Mouse (Mus musculus) forebrain, embryonic 16.5 days (tissue): ENCODE data around the gene Trim25. TPM values are rescaled to one million over a fixed set of nuclear protein-coding genes. Genes with fewer than 3 reads are reported as not detected.
A peak's percentile ranks its signal among the peaks of the same experiment; 100 is the strongest.
"Not testable (repeated sequence)": the region's sequence is repeated elsewhere in the genome, so short reads cannot be mapped to it uniquely, and the experiment has no call there.

Experiments
- ATAC-seq: fragments of 200-750 bp; cut with Nextera tagmentation; 2 replicates; pipeline ENCODE4 v1.8.0; 2017; ENCODE audit warnings: mild to moderate bottlenecking, moderate library complexity
- H3K27ac ChIP-seq: fragments of 300-500 bp; sonication (generic); 2 replicates; pipeline ENCODE4 v1.5.1; 2014; ENCODE audit warnings: low read length, control low read depth
- H3K27me3 ChIP-seq: fragments of 300-500 bp; sonication (generic); replicated peaks from 2 replicates; pipeline ENCODE4 v1.6.1; 2014; ENCODE audit warnings: low read length; ENCODE audit not compliant: control insufficient read depth, insufficient read depth
- H3K36me3 ChIP-seq: fragments of 300-500 bp; sonication (generic); 2 replicates; pipeline ENCODE4 v1.6.1; 2014; ENCODE audit not compliant: control insufficient read depth, insufficient read depth
- H3K4me1 ChIP-seq: fragments of 300-500 bp; sonication (generic); replicated peaks from 2 replicates; pipeline ENCODE4 v1.6.1; 2014; ENCODE audit warnings: low read length; ENCODE audit not compliant: control insufficient read depth, insufficient read depth
- H3K4me2 ChIP-seq: fragments of 300-500 bp; sonication (generic); 2 replicates; pipeline ENCODE4 v1.6.1; 2014; ENCODE audit warnings: mild to moderate bottlenecking, low read length, control low read depth
- H3K4me3 ChIP-seq: fragments of 300-500 bp; sonication (generic); replicated peaks from 2 replicates; pipeline ENCODE4 v1.5.1; 2014; ENCODE audit warnings: mild to moderate bottlenecking, low read length, control low read depth
- H3K9ac ChIP-seq: fragments of 300-500 bp; sonication (generic); replicated peaks from 2 replicates; pipeline ENCODE4 v1.6.1; 2014; ENCODE audit warnings: low read depth, low read length, control low read depth
- H3K9me3 ChIP-seq: fragments of 300-500 bp; sonication (generic); 2 replicates; pipeline ENCODE4 v1.6.1; 2016; ENCODE audit warnings: low read length; ENCODE audit not compliant: control insufficient read depth
- WGBS: fragments of 180-500 bp; shearing (Covaris S2); extraction: QIAGEN DNeasy Blood & Tissue Kit; methylation state at CpG from one replicate; pipeline ENCODE4 v1.1.7; 2014; 5-methylcytosine and 5-hydroxymethylcytosine counted together
- polyA plus RNA-seq: library from polyadenylated mRNA; unstranded; fragments of >200 nt; fragmentation: Nextera tagmentation; extraction: Ambion mirVana; gene quantifications from 2 replicates; pipeline ENCODE4 v1.2.1, GENCODE M21; 2015

Trim25 gene
- polyA plus RNA-seq, 1 experiment from 2014 or later, result 3.8 TPM

- H3K27ac ChIP-seq, result no peak overlapping the region
- H3K27me3 ChIP-seq, result no peaks in the 10 kb centered on the region
- peaks cover 5% of the 10 kb centered on the region; the same call in 1 of the 2 replicates for H3K9me3 ChIP-seq
- ATAC-seq, result no peak
- no peak overlapping the region for H3K9ac ChIP-seq
- 90% methylated on average over 7 of the region's 7 CpGs for WGBS
- H3K4me2 ChIP-seq, result no peak overlapping the region
- H3K4me3 ChIP-seq, result no peak overlapping the region
- H3K4me1 ChIP-seq, result no peaks in the 10 kb centered on the region
- H3K36me3 ChIP-seq, result peaks cover 55% of the 10 kb centered on the region
Observed at GRCm38 (mm10) chr11:89043046-89043445, 43.9 kb downstream of the Trim25 start.

GRCm38 (mm10) chr11:89045501-89045900 lies 46.3 kb downstream of the Trim25 start:
- H3K27me3 ChIP-seq, H3K9me3 ChIP-seq, H3K4me3 ChIP-seq, H3K4me1 ChIP-seq, H3K9ac ChIP-seq, H3K27ac ChIP-seq, H3K4me2 ChIP-seq, ATAC-seq: not testable (repeated sequence)
- H3K36me3 ChIP-seq, result peaks cover 54% of the 10 kb centered on the region
- 95% methylated on average over 3 of the region's 3 CpGs for WGBS

DNA sequence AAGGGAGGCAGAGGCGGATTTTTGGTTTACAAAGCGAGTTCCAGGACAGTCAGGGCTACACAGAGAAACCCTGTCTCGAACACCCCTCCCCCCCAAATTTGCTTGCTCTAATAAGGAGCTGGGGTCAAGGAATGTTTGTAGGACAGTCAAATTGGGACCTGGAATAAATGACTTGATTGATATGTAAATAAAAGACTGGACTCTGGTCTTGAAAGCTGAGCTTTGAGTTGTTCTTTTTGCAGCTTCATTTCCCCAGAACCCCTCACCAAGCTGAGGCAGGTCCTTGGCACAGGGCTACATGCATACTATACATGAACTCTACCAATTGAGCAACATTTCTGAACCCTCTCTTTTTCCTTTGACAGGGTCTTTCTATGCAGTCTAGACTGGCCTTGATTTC lies 46.8 kb downstream of the Trim25 start:
- ATAC-seq, result no peak
- Histone ChIP-seq H3K27ac (no peak overlapping the region), H3K9ac (no peak overlapping the region), H3K4me1 (no peaks in the 10 kb centered on the region), H3K27me3 (no peaks in the 10 kb centered on the region), H3K4me3 (no peak overlapping the region), H3K36me3 (peaks cover 54% of the 10 kb centered on the region), H3K9me3 (peaks cover 5% of the 10 kb centered on the region; the same call in 1 of the 2 replicates), H3K4me2 (no peak overlapping the region)
- 89% methylated on average over 3 of the region's 3 CpGs for WGBS

GRCm38 (mm10) chr11:89051767-89052166 lies 52.6 kb downstream of the Trim25 start:
- Histone ChIP-seq H3K4me3 (no peak overlapping the region), H3K9me3 (no peaks in the 10 kb centered on the region), H3K4me1 (peaks cover 5% of the 10 kb centered on the region; the same call in 1 of the 2 replicates), H3K9ac (no peak overlapping the region), H3K27me3 (no peaks in the 10 kb centered on the region), H3K4me2 (no peak overlapping the region), H3K27ac (no peak overlapping the region), H3K36me3 (peaks cover 27% of the 10 kb centered on the region)
- 96% methylated on average over 6 of the region's 6 CpGs for WGBS
- ATAC-seq, result no peak

DNA sequence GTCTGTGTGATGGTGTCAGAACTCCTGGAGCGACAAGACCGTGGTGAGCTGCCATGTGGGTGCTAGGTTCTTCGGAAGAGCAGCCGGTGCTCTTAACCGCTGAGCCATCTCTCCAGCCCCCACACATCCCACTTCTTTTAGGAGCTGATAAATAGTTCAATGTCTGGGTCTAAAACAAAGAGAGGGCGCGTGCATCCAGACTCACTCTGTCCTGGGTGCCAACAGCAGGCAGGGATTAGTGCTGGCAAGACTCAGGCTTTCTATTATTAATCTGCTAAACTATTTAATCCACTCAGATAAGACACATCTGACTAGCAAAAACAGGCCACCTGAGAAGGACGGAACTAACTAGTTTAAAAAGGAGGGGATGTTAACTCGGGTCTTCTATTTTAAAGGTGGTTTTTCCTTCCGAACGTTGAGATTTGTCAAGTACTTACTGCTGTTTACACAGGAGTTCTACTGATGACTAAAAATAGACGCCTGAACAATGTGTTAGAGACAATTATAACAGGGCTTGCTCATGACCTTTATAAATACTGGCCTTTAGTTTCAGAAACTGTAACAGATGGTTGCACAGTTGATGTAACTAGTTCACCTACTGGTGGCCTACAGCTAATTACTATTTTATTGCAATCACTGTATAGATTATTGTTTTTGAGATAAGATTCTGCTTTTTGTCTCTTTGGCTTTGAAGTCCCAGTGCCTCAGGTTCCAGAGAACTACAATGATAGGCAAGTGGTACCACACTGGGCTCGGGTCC lies 56.9 kb downstream of the Trim25 start:
- H3K4me3 ChIP-seq, result no peak overlapping the region
- no peak for ATAC-seq
- H3K36me3 ChIP-seq, result peaks cover 7% of the 10 kb centered on the region; the same call in 1 of the 2 replicates
- H3K27ac ChIP-seq, result no peak overlapping the region
- H3K4me2 ChIP-seq, result no peak overlapping the region
- H3K4me1 ChIP-seq, result peaks cover 26% of the 10 kb centered on the region
- H3K9me3 ChIP-seq, result no peaks in the 10 kb centered on the region
- H3K9ac ChIP-seq, result no peak overlapping the region
- 71% methylated on average over 13 of the region's 13 CpGs for WGBS
- H3K27me3 ChIP-seq, result no peaks in the 10 kb centered on the region

DNA sequence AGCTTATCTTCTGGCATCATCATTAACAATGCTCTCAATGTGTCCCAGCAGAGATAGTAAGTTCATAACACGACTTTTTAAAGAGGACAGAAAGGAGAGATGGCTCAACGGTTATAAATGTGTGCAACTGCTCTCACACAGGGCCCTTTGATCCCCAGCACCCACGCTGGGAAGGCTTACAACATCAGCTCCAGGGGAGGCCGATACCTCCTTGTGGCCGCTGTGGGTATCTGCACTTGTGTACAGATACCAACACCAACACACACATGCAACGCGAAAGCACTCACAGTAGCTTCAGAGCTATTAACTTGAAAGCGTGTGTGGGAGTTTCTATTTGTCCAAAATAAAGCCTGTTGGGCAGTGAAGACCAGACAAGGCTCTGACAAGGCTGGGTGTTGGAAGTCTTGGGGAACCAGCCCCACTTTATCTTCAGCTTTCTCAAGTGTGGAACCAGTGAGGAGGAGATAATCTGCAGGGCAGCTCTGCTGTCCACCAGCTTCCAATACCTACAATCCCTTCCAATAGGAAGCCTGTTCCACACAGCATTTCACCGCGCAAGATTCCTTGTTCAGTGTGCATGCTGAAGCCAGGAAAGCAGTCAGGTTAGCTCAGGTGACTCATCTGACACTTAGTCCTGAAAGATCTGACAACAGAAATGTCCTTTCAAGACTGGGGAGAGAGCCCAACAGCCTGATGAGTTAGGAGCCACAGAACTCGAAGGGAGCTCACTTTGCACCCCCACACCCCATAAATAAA lies 59.5 kb downstream of the Trim25 start:
- Histone ChIP-seq H3K27ac (no peak overlapping the region), H3K36me3 (peaks cover 2% of the 10 kb centered on the region; the same call in 1 of the 2 replicates), H3K9me3 (no peaks in the 10 kb centered on the region), H3K4me2 (peak overlapping the region; percentile 66), H3K9ac (0 out of 2 replicates have a peak overlapping the region, but pooled peaks have one; percentile 89), H3K4me3 (peak overlapping the region; percentile 88), H3K27me3 (no peaks in the 10 kb centered on the region), H3K4me1 (peaks cover 26% of the 10 kb centered on the region)
- ATAC-seq, result no peak
- WGBS, result 70% methylated on average over 11 of the region's 11 CpGs

- H3K9me3 ChIP-seq, result no peaks in the 10 kb centered on the region
- H3K27me3 ChIP-seq, result no peaks in the 10 kb centered on the region
- peak overlapping the region; percentile 42; the same call in 1 of the 2 replicates for H3K27ac ChIP-seq
- no peaks in the 10 kb centered on the region for H3K36me3 ChIP-seq
- peak overlapping the region; percentile 88 for H3K4me3 ChIP-seq
- WGBS, result 0% methylated on average over 33 of the region's 33 CpGs
- H3K4me1 ChIP-seq, result peaks cover 26% of the 10 kb centered on the region
- peak overlapping the region; percentile 89 for H3K9ac ChIP-seq
- peak; percentile 66 for ATAC-seq
- H3K4me2 ChIP-seq, result peak overlapping the region; percentile 66
Observed at GRCm38 (mm10) chr11:89059919-89060422, 60.8 kb downstream of the Trim25 start.

GRCm38 (mm10) chr11:89060423-89061089 lies 61.4 kb downstream of the Trim25 start:
- ATAC-seq, result peak; percentile 95
- peaks cover 26% of the 10 kb centered on the region for H3K4me1 ChIP-seq
- peak overlapping the region; percentile 42; the same call in 1 of the 2 replicates for H3K27ac ChIP-seq
- under 1% methylated on average over 63 of the region's 63 CpGs for WGBS
- peak overlapping the region; percentile 66 for H3K4me2 ChIP-seq
- peak overlapping the region; percentile 89 for H3K9ac ChIP-seq
- no peaks in the 10 kb centered on the region for H3K9me3 ChIP-seq
- peak overlapping the region; percentile 88 for H3K4me3 ChIP-seq
- H3K36me3 ChIP-seq, result no peaks in the 10 kb centered on the region
- no peaks in the 10 kb centered on the region for H3K27me3 ChIP-seq

GRCm38 (mm10) chr11:89061362-89061761 lies 62.2 kb downstream of the Trim25 start:
- ATAC-seq, result no peak
- H3K27ac ChIP-seq, result no peak overlapping the region
- H3K4me3 ChIP-seq, result no peak overlapping the region
- no peaks in the 10 kb centered on the region for H3K9me3 ChIP-seq
- no peaks in the 10 kb centered on the region for H3K27me3 ChIP-seq
- peaks cover 26% of the 10 kb centered on the region for H3K4me1 ChIP-seq
- no peaks in the 10 kb centered on the region for H3K36me3 ChIP-seq
- no peak overlapping the region for H3K4me2 ChIP-seq
- no peak overlapping the region for H3K9ac ChIP-seq
- 91% methylated on average over 7 of the region's 7 CpGs for WGBS
